ENCODE assay signal across 8 mouse cellular contexts in genomic region chr3:89243609-89244008, GRCm38 (mm10). TPM values are rescaled to one million over a fixed set of nuclear protein-coding genes. Genes with fewer than 3 reads are reported as not detected.
DNase-seq lines count a peak whose midpoint lies in the region; ATAC-seq and TF ChIP-seq lines count a peak whose summit lies in the region.

No protein-coding gene starts in this region.

- H3K79me2 ChIP-seq in liver, adult 2 months (ENCODE audit: control insufficient read depth, insufficient read depth, low read length) = no peaks in the 10 kb centered on the region

- TF ChIP-seq POLR2A in liver, adult 2 months (IDR thresholded peaks at IDR 0.05; ENCODE audit: extremely low read depth, insufficient read depth, low read length) = no peak

- no peak for ATAC-seq in hindbrain, embryonic 14.5 days (ENCODE audit: low FRiP score)
- no peak for ATAC-seq in midbrain, embryonic 16.5 days

- peak overlapping the region; percentile 79 for H3K4me2 ChIP-seq in hindbrain, embryonic 14.5 days (replicated peaks)
- H3K4me2 ChIP-seq in midbrain, embryonic 16.5 days (ENCODE audit: low read length) = peak overlapping the region; percentile 86

- peaks cover 45% of the 10 kb centered on the region for H3K36me3 ChIP-seq in hindbrain, embryonic 14.5 days (replicated peaks; ENCODE audit: control insufficient read depth, insufficient read depth)
- no peaks in the 10 kb centered on the region for H3K36me3 ChIP-seq in liver, adult 2 months (ENCODE audit: control insufficient read depth, insufficient read depth, low read length)
- peaks cover 29% of the 10 kb centered on the region for H3K36me3 ChIP-seq in midbrain, embryonic 16.5 days (ENCODE audit: control insufficient read depth, insufficient read depth, low read length)

- 11% methylated on average over 14 of the region's 14 CpGs for WGBS in hindbrain, embryonic 14.5 days
- WGBS in liver, adult 2 months = 43% methylated on average over 14 of the region's 14 CpGs
- WGBS in midbrain, embryonic 16.5 days = 10% methylated on average over 14 of the region's 14 CpGs

- intact Hi-C loops in left cerebral cortex, adult 2 months (cut with DNase I) = loop anchor here (2.0 kb wide), 1 partner anchor 15 kb away; the partner anchor contains the start of gene Muc1

- peak overlapping the region; percentile 96 for H3K27ac ChIP-seq in left cerebral cortex, adult 2 months
- H3K27ac ChIP-seq in hindbrain, embryonic 14.5 days = peak overlapping the region; percentile 94
- H3K27ac ChIP-seq in liver, adult 2 months (replicated peaks; ENCODE audit: insufficient read depth, low read depth, low read length) = no peak overlapping the region
- 0 out of 2 replicates have a peak overlapping the region, but pooled peaks have one; percentile 19 for H3K27ac ChIP-seq in midbrain, embryonic 16.5 days (ENCODE audit: low read length)

- peak overlapping the region; percentile 67 for H3K9ac ChIP-seq in hindbrain, embryonic 14.5 days
- H3K9ac ChIP-seq in liver, adult 2 months (ENCODE audit: low read depth, low read length) = no peak overlapping the region
- peak overlapping the region; percentile 86 for H3K9ac ChIP-seq in midbrain, embryonic 16.5 days (ENCODE audit: low read depth, low read length)

- H3K4me1 ChIP-seq in hindbrain, embryonic 14.5 days (replicated peaks; ENCODE audit: control insufficient read depth, insufficient read depth, low read length) = peaks cover 23% of the 10 kb centered on the region
- peaks cover 12% of the 10 kb centered on the region; the same call in 1 of the 2 replicates for H3K4me1 ChIP-seq in liver, adult 2 months (ENCODE audit: control insufficient read depth, insufficient read depth, low read length)
- H3K4me1 ChIP-seq in midbrain, embryonic 16.5 days (ENCODE audit: control insufficient read depth, insufficient read depth, low read length) = peaks cover 31% of the 10 kb centered on the region

- H3K4me3 ChIP-seq in left cerebral cortex, adult 2 months = peak overlapping the region; percentile 58
- peak overlapping the region; percentile 62 for H3K4me3 ChIP-seq in hindbrain, embryonic 14.5 days (replicated peaks; ENCODE audit: low read length)
- no peak overlapping the region for H3K4me3 ChIP-seq in liver, adult 2 months (ENCODE audit: insufficient read depth, low read depth, low read length)
- H3K4me3 ChIP-seq in midbrain, embryonic 16.5 days (ENCODE audit: low read depth, low read length) = peak overlapping the region; percentile 71

- TF ChIP-seq CTCF in left cerebral cortex, adult 2 months (IDR thresholded peaks at IDR 0.05) = peak; percentile 39
- 0 out of 2 replicates have a peak, but pooled peaks have one; percentile 16 for TF ChIP-seq CTCF in liver, adult 2 months (IDR thresholded peaks at IDR 0.05; ENCODE audit: low read depth, low read length)

- no peaks in the 10 kb centered on the region for H3K9me3 ChIP-seq in hindbrain, embryonic 14.5 days (ENCODE audit: control insufficient read depth, low read length)
- H3K9me3 ChIP-seq in midbrain, embryonic 16.5 days (replicated peaks; ENCODE audit: control insufficient read depth, low read length, poor library complexity, severe bottlenecking) = no peaks in the 10 kb centered on the region

- no peaks in the 10 kb centered on the region for H3K27me3 ChIP-seq in hindbrain, embryonic 14.5 days (ENCODE audit: control insufficient read depth, insufficient read depth, low read length)
- H3K27me3 ChIP-seq in liver, adult 2 months (ENCODE audit: control insufficient read depth, insufficient read depth, low read length) = no peaks in the 10 kb centered on the region
- H3K27me3 ChIP-seq in midbrain, embryonic 16.5 days (ENCODE audit: control insufficient read depth, insufficient read depth, low read depth, low read length) = no peaks in the 10 kb centered on the region

- peak in 1 of 2 experiments; percentile 58 for DNase-seq in left cerebral cortex, adult 2 months (ENCODE audit: extremely low spot score in 1 of 2, low spot score in 2 of 2)
- no peak for DNase-seq in left cerebral cortex, adult 18-20 months (ENCODE audit: low spot score in 2 of 2)
- peak; percentile 64 for DNase-seq in embryo, embryonic 9.5 days (ENCODE audit: extremely low spot score)
- DNase-seq in hindbrain, embryonic 14.5 days (ENCODE audit: low spot score) = no peak
- DNase-seq in liver, adult 2 months (ENCODE audit: extremely low read depth, low read depth, low spot score) = no peak
- DNase-seq in thymus, postnatal 0 days (ENCODE audit: low spot score) = peak; percentile 83
- DNase-seq in left cerebral cortex, adult 11 months (ENCODE audit: low spot score) = no peak

RNA-seq across cellular contexts. Expression of gene Krtcap2, which starts 2.2 kb away (rescaled TPM):
- total RNA-seq in left cerebral cortex, adult 2 months (2021) = 10 to 100 TPM; 63.2 to 71.4 TPM
- 10 to 100 TPM; 66.0 to 67.7 TPM for total RNA-seq in left cerebral cortex, adult 18-20 months (2021)
- 209 and 224 TPM in 2 replicates for polyA plus RNA-seq in hindbrain, embryonic 14.5 days (2014; fragmentation: Nextera tagmentation; extraction: Ambion mirVana)
- 45.1 and 60.3 TPM in 2 replicates for total RNA-seq in liver, adult 2 months (2014; rRNA removed)
- 157 and 197 TPM in 2 replicates for polyA plus RNA-seq in liver, adult 2 months (2012; rRNA removed)
- polyA plus RNA-seq in midbrain, embryonic 16.5 days (2015; fragmentation: Nextera tagmentation; extraction: Ambion mirVana) = 195 TPM in 2 replicates
- polyA plus RNA-seq in thymus, postnatal 0 days (2015; fragmentation: Nextera tagmentation; extraction: Ambion mirVana) = 304 and 318 TPM in 2 replicates

RNA-seq across cellular contexts. Expression of gene Trim46, which starts 2.5 kb away (rescaled TPM):
- 10 to 100 TPM; 82.8 to 85.1 TPM for total RNA-seq in left cerebral cortex, adult 2 months (2021)
- 10 to 100 TPM; 76.1 to 77.1 TPM for total RNA-seq in left cerebral cortex, adult 18-20 months (2021)
- polyA plus RNA-seq in hindbrain, embryonic 14.5 days (2014; fragmentation: Nextera tagmentation; extraction: Ambion mirVana) = 65.8 and 66.5 TPM in 2 replicates
- total RNA-seq in liver, adult 2 months (2014; rRNA removed) = 0.07 and 0.18 TPM in 2 replicates
- 0.16 and 0.25 TPM in 2 replicates for polyA plus RNA-seq in liver, adult 2 months (2012; rRNA removed)
- 90.3 and 91.2 TPM in 2 replicates for polyA plus RNA-seq in midbrain, embryonic 16.5 days (2015; fragmentation: Nextera tagmentation; extraction: Ambion mirVana)
- 0.98 and 1.6 TPM in 2 replicates for polyA plus RNA-seq in thymus, postnatal 0 days (2015; fragmentation: Nextera tagmentation; extraction: Ambion mirVana)

RNA-seq across cellular contexts. Expression of gene Muc1, which starts 14.8 kb away (rescaled TPM):
- under 1 TPM; 0.29 to 0.33 TPM for total RNA-seq in left cerebral cortex, adult 2 months (2021)
- under 1 TPM; 0.45 to 0.63 TPM for total RNA-seq in left cerebral cortex, adult 18-20 months (2021)
- 0.47 and 0.52 TPM in 2 replicates for polyA plus RNA-seq in hindbrain, embryonic 14.5 days (2014; fragmentation: Nextera tagmentation; extraction: Ambion mirVana)
- total RNA-seq in liver, adult 2 months (2014; rRNA removed) = 0.60 and 1.7 TPM in 2 replicates
- 1.3 and 1.7 TPM in 2 replicates for polyA plus RNA-seq in liver, adult 2 months (2012; rRNA removed)
- polyA plus RNA-seq in midbrain, embryonic 16.5 days (2015; fragmentation: Nextera tagmentation; extraction: Ambion mirVana) = 0.57 and 1.5 TPM in 2 replicates
- polyA plus RNA-seq in thymus, postnatal 0 days (2015; fragmentation: Nextera tagmentation; extraction: Ambion mirVana) = 1.4 and 2.4 TPM in 2 replicates

RNA-seq across cellular contexts. Expression of gene Dpm3, which starts 15.5 kb away (rescaled TPM):
- 10 to 100 TPM; 50.9 to 53.1 TPM for total RNA-seq in left cerebral cortex, adult 2 months (2021)
- 10 to 100 TPM; 56.5 to 56.6 TPM for total RNA-seq in left cerebral cortex, adult 18-20 months (2021)
- 80.7 and 94.4 TPM in 2 replicates for polyA plus RNA-seq in hindbrain, embryonic 14.5 days (2014; fragmentation: Nextera tagmentation; extraction: Ambion mirVana)
- total RNA-seq in liver, adult 2 months (2014; rRNA removed) = 102 and 131 TPM in 2 replicates
- polyA plus RNA-seq in liver, adult 2 months (2012; rRNA removed) = 243 and 245 TPM in 2 replicates
- polyA plus RNA-seq in midbrain, embryonic 16.5 days (2015; fragmentation: Nextera tagmentation; extraction: Ambion mirVana) = 60.4 and 64.5 TPM in 2 replicates
- 163 and 167 TPM in 2 replicates for polyA plus RNA-seq in thymus, postnatal 0 days (2015; fragmentation: Nextera tagmentation; extraction: Ambion mirVana)

RNA-seq across cellular contexts. Expression of gene Mtx1, which starts 16.7 kb away (rescaled TPM):
- 10 to 100 TPM; 96.2 to 99.9 TPM for total RNA-seq in left cerebral cortex, adult 2 months (2021)
- total RNA-seq in left cerebral cortex, adult 18-20 months (2021) = 10 to 100 TPM; 83.2 to 97.1 TPM
- polyA plus RNA-seq in hindbrain, embryonic 14.5 days (2014; fragmentation: Nextera tagmentation; extraction: Ambion mirVana) = 144 and 148 TPM in 2 replicates
- total RNA-seq in liver, adult 2 months (2014; rRNA removed) = 105 and 122 TPM in 2 replicates
- polyA plus RNA-seq in liver, adult 2 months (2012; rRNA removed) = 167 and 187 TPM in 2 replicates
- polyA plus RNA-seq in midbrain, embryonic 16.5 days (2015; fragmentation: Nextera tagmentation; extraction: Ambion mirVana) = 145 and 150 TPM in 2 replicates
- polyA plus RNA-seq in thymus, postnatal 0 days (2015; fragmentation: Nextera tagmentation; extraction: Ambion mirVana) = 206 and 223 TPM in 2 replicates

Comparison
In these comparisons a context has a peak if more than half of its experiments do, and no peak if none do; other contexts are left out.
1. DNase-seq: peak in embryo, embryonic 9.5 days (single experiment) and thymus, postnatal 0 days (single experiment); none in left cerebral cortex, adult 18-20 months (0 of 2), hindbrain, embryonic 14.5 days (single experiment), liver, adult 2 months (single experiment) and left cerebral cortex, adult 11 months (single experiment).
2. RNA of gene Trim46, which starts 2.5 kb away (polyA plus RNA-seq): 90.3 to 91.2 TPM in midbrain, embryonic 16.5 days and 65.8 to 66.5 TPM in hindbrain, embryonic 14.5 days; 0.98 to 1.6 TPM in thymus, postnatal 0 days and 0.16 to 0.25 TPM in liver, adult 2 months; every median in the first group is over 10 times any median in the second.